Mouse (Mus musculus): Measurements from ENCODE around the gene Vps13a. TPM values are rescaled to one million over a fixed set of nuclear protein-coding genes. Genes with fewer than 3 reads are reported as not detected.

Gene Vps13a
- polyA plus RNA-seq, 1 experiment = 4.1 TPM

DNA sequence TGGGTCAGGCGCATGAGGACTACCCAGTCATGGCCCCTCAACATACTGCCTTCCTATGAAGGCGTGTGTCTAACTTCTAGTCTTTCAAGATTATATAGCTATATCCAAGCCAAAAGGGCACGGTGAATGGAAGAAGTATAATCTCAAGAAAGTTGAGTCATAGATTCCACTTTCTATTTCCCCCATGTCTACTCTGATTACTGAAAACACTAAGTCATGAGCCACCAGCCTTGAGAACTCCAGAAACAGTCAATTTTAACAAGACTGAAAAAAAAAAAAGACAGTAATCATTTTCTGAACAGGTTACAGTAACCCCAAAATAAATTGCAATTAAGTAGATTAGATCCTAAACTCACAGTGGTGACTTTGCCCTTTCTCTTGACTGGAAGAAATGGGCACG is 95.8 kb downstream of the Vps13a start:
- no peak overlapping the region for H3K4me3 ChIP-seq (replicated peaks; ENCODE audit: extremely low read depth, low read depth, low read length)
- H3K4me1 ChIP-seq (ENCODE audit: control insufficient read depth, insufficient read depth, low read length) = no peaks in the 10 kb centered on the region
- no peak for DNase-seq
- 93% methylated on average over 4 of the region's 4 CpGs for WGBS
- TF ChIP-seq CTCF (IDR thresholded peaks at IDR 0.05; ENCODE audit: insufficient read depth, low read length) (no peak), POLR2A (IDR thresholded peaks at IDR 0.05; ENCODE audit: borderline replicate concordance, extremely low read depth, low read depth, low read length) (no peak)

DNA sequence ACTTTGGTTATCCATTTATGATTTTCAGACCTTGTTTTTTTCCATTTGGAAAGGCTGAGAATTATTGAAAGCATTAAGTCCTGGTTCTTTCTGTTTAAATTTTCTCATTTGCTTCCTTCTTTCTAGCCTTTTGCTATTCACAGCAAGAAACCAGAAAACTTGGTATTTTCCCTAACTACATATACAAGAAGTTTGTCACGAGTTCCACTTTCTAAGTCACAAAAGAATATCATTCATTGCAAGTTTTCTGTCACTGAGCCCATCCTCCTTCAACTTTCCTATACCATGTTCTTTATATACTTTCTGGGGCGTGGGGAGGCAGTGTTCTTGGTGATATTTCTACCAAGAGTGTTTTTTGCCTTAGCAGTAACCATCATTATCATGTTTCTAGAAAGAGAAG is 96.5 kb downstream of the Vps13a start:
- 86% methylated on average over 2 of the region's 2 CpGs for WGBS
- no peak for DNase-seq
- TF ChIP-seq POLR2A (IDR thresholded peaks at IDR 0.05; ENCODE audit: borderline replicate concordance, extremely low read depth, low read depth, low read length) = no peak
- no peak for TF ChIP-seq CTCF (IDR thresholded peaks at IDR 0.05; ENCODE audit: insufficient read depth, low read length)

DNA sequence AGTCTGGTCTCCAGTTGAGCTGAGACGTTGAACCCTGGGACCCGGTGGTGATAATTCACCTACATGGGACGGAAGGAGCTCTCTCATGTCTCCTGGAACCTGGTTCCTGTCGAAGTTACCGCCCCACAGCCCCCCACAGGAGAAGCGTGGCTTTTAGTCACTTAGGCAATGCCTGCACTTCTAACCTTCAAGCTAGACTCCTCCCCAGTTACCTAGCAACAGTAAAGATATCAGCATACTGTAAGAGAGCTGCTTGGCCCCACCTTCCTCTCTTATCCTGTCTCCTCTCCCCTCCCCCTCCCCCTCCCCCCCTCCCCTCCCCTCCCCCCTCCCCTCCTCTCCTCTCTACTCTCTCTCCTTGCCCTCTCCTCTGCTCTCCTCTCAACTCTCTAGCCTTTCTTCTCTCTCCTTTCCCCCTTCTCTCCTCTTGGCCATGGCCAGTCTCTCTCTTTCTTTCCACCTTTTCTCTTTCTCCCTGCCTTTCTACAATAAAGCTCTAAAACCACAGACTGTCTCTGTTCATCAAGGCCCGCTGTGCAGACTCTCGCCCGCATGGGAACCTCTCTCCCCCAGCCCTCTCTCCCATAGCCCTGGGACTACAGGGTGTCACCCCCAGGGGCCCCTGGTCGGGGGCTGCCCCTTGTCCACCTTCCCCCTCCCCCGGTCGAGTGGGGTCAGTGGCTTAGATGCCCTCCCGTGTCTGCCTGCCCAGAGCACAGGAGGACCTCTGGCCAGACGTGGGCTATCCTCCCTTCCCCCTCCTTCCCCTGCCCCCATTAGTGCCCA is 154.9 kb downstream of the Vps13a start:
- H3K4me3 ChIP-seq (replicated peaks; ENCODE audit: extremely low read depth, low read depth, low read length) = no peak overlapping the region
- no peak for DNase-seq
- 42% methylated on average over 14 of the region's 14 CpGs for WGBS
- H3K4me1 ChIP-seq (ENCODE audit: control insufficient read depth, insufficient read depth, low read length) = no peaks in the 10 kb centered on the region
- TF ChIP-seq CTCF (IDR thresholded peaks at IDR 0.05; ENCODE audit: insufficient read depth, low read length) = no peak
- TF ChIP-seq POLR2A (IDR thresholded peaks at IDR 0.05; ENCODE audit: borderline replicate concordance, extremely low read depth, low read depth, low read length) = no peak

More for the DNA sequence above, 96.5 kb downstream of the Vps13a start:
- Histone ChIP-seq H3K4me3 (replicated peaks; ENCODE audit: extremely low read depth, low read depth, low read length) (no peak overlapping the region), H3K4me1 (ENCODE audit: control insufficient read depth, insufficient read depth, low read length) (no peaks in the 10 kb centered on the region)

DNA sequence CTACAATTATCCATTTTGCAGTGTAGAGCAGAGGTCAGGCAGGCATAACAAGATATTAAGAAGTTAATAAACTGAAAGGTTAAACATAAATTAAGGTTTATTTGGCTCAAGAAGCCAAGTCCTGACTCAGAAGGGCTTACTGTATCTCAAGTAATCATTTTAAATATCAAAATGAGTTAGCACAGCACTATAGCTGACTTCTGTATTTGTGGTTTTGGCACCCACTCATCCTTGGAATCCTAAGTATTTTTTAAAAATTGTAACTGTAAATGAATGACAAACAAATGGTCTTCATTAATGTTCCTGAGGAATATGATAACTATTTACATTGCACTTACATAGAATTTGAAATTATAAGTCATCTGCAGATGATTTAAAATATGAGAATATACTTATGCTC is 155.7 kb downstream of the Vps13a start:
- DNase-seq = no peak
- no peaks in the 10 kb centered on the region for H3K4me1 ChIP-seq (ENCODE audit: control insufficient read depth, insufficient read depth, low read length)
- no peak for TF ChIP-seq POLR2A (IDR thresholded peaks at IDR 0.05; ENCODE audit: borderline replicate concordance, extremely low read depth, low read depth, low read length)
- no peak for TF ChIP-seq CTCF (IDR thresholded peaks at IDR 0.05; ENCODE audit: insufficient read depth, low read length)
- H3K4me3 ChIP-seq (replicated peaks; ENCODE audit: extremely low read depth, low read depth, low read length) = no peak overlapping the region

DNA sequence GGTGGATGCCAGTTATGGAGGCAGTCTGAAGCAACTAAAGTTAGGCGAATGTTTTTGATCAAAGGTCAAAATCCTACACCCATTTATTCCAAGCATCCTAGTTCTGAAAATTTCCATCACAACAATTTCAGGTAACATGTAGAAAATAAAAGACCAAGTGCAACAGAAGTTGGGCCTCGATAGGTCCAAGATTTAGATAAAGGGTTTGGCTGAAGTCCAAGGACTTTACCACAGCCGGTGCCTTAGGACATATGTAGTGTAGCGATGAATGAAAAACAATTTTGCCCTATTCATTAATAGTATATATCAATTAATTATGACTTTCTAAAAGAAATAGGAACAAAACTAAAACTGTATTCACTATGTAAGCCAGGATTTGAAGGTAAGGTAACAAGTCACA is 157.6 kb downstream of the Vps13a start:
- 84% methylated on average over 4 of the region's 4 CpGs for WGBS
- no peak for TF ChIP-seq CTCF (IDR thresholded peaks at IDR 0.05; ENCODE audit: insufficient read depth, low read length)
- TF ChIP-seq POLR2A (IDR thresholded peaks at IDR 0.05; ENCODE audit: borderline replicate concordance, extremely low read depth, low read depth, low read length) = no peak
- DNase-seq = no peak
- no peaks in the 10 kb centered on the region for H3K4me1 ChIP-seq (ENCODE audit: control insufficient read depth, insufficient read depth, low read length)
- no peak overlapping the region for H3K4me3 ChIP-seq (replicated peaks; ENCODE audit: extremely low read depth, low read depth, low read length)

DNA sequence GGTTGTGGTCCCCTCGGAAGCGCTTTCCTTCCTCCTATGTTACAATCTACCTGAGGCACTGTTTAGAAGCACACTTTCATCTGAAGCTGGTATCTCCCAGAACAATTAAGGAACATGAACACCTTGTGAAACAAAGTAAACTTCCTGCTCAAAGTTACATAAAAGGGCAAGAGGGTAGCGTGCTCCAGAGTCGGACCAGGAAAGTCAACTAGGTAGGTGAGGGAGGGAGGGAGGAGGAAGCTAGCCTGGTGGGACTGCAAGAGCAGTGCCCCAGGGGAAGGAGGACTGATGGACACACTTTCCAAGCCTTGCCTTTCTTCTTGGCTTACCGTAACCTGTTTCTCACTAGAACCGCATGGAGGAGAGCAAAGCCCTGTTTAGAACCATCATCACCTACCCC is 173.1 kb downstream of the Vps13a start:
- WGBS = 68% methylated on average over 6 of the region's 6 CpGs
- Histone ChIP-seq H3K4me3 (replicated peaks; ENCODE audit: extremely low read depth, low read depth, low read length) (no peak overlapping the region), H3K4me1 (ENCODE audit: control insufficient read depth, insufficient read depth, low read length) (no peaks in the 10 kb centered on the region)
- no peak for DNase-seq
- TF ChIP-seq CTCF (IDR thresholded peaks at IDR 0.05; ENCODE audit: insufficient read depth, low read length) = no peak

DNA sequence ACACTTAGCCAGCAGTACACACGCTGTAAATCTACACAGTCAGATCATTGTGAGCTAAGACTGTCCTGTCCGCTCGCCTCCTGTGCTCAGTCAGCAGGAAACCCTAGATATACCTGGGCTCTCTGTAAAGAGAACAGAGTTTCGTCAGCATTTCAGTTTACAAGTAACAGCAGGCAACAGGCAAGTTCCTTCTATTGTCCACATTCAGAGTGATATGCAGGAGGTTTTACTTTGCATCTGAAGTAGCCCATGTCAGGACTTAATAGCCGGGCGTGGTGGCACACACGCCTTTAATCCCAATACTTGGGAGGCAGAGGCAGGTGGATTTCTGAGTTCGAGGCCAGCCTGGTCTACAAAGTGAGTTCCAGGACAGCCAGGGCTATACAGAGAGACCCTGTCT is 178.7 kb downstream of the Vps13a start:
- WGBS = 87% methylated on average over 8 of the region's 8 CpGs
- H3K4me1 ChIP-seq (ENCODE audit: control insufficient read depth, insufficient read depth, low read length) = 0 out of 2 replicates have a peak, but pooled peaks cover 2% of the 10 kb centered on the region
- no peak overlapping the region for H3K4me3 ChIP-seq (replicated peaks; ENCODE audit: extremely low read depth, low read depth, low read length)
- no peak for DNase-seq
- no peak for TF ChIP-seq CTCF (IDR thresholded peaks at IDR 0.05; ENCODE audit: insufficient read depth, low read length)
- no peak for TF ChIP-seq POLR2A (IDR thresholded peaks at IDR 0.05; ENCODE audit: borderline replicate concordance, extremely low read depth, low read depth, low read length)

DNA sequence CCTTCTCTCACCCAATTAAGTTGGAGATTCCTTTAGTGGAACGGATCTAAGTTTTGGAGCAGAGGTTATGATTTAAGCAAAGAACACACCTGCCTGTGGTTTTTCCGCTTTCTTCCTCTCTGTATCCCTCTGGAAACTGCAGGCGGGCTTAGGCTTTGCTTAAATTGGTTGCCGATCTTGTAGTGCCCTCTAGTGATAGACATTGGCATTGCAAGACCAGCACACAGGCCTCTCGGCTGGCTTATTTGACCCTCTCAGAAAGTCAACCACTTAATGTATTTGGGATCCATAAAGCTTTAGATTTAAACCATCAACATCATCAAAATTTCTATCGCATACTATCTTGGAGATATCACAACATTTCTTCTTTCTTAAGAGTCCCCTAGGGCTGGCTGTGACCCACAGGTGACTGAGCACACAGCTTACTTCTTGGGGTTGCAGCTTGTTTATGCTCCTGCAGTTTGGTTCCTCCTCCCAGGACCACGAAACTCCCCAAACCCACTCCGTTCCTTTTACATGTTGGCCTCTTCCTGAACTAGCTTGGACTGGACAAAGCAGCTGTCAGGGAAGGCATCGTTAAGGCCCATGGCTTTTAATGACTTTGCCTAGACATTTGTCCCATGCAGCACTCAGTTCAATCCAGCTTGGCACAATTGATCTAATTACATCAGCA is 181.3 kb downstream of the Vps13a start:
- H3K4me3 ChIP-seq (replicated peaks; ENCODE audit: extremely low read depth, low read depth, low read length) = no peak overlapping the region
- WGBS = 17% methylated on average over 9 of the region's 9 CpGs
- DNase-seq = peak; percentile 50
- H3K4me1 ChIP-seq (ENCODE audit: control insufficient read depth, insufficient read depth, low read length) = 0 out of 2 replicates have a peak, but pooled peaks cover 2% of the 10 kb centered on the region
- TF ChIP-seq POLR2A (IDR thresholded peaks at IDR 0.05; ENCODE audit: borderline replicate concordance, extremely low read depth, low read depth, low read length) = no peak
- TF ChIP-seq CTCF (IDR thresholded peaks at IDR 0.05; ENCODE audit: insufficient read depth, low read length) = peak; percentile 84

DNA sequence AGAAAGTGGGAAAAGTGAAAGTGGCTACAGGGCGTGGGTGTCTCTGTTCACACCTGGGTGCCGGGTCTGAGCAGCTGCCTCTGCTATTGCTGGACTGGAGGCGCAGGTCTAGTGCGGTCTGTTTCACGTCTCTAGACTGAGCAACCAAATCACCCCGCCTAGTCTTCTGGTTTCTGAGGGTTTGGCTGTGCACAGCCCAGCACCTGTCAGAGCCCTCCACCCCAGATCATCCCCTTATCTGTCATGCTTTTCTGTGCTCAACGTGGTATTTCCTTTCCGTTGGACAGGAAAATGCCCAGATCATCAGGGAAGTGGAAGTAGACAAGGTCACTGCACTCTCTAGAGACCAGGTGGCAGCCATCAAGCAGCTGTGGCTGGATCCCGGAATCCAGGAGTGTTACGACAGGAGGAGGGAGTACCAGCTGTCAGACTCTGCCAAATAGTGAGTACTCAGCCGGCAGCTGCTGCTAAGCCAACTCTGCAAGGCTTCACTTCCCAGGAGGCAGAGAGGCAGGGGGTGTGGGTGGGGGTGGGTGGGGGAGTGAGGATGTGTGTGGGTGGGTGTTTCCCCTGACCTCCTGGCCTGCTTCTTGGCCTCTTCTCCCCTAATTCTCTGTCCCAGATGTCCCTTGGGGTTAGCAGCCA is 182.0 kb downstream of the Vps13a start:
- no peak for TF ChIP-seq POLR2A (IDR thresholded peaks at IDR 0.05; ENCODE audit: borderline replicate concordance, extremely low read depth, low read depth, low read length)
- Histone ChIP-seq H3K4me1 (ENCODE audit: control insufficient read depth, insufficient read depth, low read length) (0 out of 2 replicates have a peak, but pooled peaks cover 2% of the 10 kb centered on the region), H3K4me3 (replicated peaks; ENCODE audit: extremely low read depth, low read depth, low read length) (no peak overlapping the region)
- WGBS = 47% methylated on average over 11 of the region's 11 CpGs
- DNase-seq = no peak
